Mouse (Mus musculus) olfactory bulb, adult 2 months (tissue): ENCODE data around the gene Tcf7.

Experiments
- CTCF ChIP-seq: fragments of 200-500 bp; IDR thresholded peaks from 2 replicates; pipeline ENCODE4 v1.5.1; 2012; ENCODE audit warnings: low read depth, mild to moderate bottlenecking, low read length, moderate library complexity; ENCODE audit not compliant: insufficient read depth
- POLR2A ChIP-seq: fragments of 200-500 bp; IDR thresholded peaks from 2 replicates; pipeline ENCODE4 v1.6.1; 2012; ENCODE audit warnings: mild to moderate bottlenecking, low read depth, low read length, moderate library complexity; ENCODE audit not compliant: insufficient read depth

- TF ChIP-seq CTCF (no peak), POLR2A (no peak)
Measured at GRCm38 (mm10) chr11:52299687-52300086, 16.9 kb upstream of the Tcf7 start.
